In genomic region chr1:150759476-150760079, GRCm38 (mm10) we compare ENCODE assay signal across 8 mouse cellular contexts.
DNase-seq lines count a peak whose midpoint lies in the region; ATAC-seq and TF ChIP-seq lines count a peak whose summit lies in the region.

No protein-coding gene starts in this region.

- no peak overlapping the region for H3K9ac ChIP-seq in heart, embryonic 16.5 days (ENCODE audit: low read length)
- no peak overlapping the region for H3K9ac ChIP-seq in lung, postnatal 0 days (replicated peaks; ENCODE audit: low read depth)

- no peaks in the 10 kb centered on the region for H3K27me3 ChIP-seq in heart, embryonic 16.5 days (ENCODE audit: control insufficient read depth, insufficient read depth, low read length)
- H3K27me3 ChIP-seq in lung, postnatal 0 days (replicated peaks; ENCODE audit: insufficient read depth, low read length) = no peaks in the 10 kb centered on the region
- no peaks in the 10 kb centered on the region for H3K27me3 ChIP-seq in thymus, adult 2 months (ENCODE audit: control insufficient read depth, insufficient read depth, low read length)
- H3K27me3 ChIP-seq in hindbrain, embryonic 10.5 days (ENCODE audit: insufficient read depth, poor library complexity, severe bottlenecking) = no peaks in the 10 kb centered on the region

- TF ChIP-seq CTCF in gastrocnemius, adult 2 months (IDR thresholded peaks at IDR 0.05) = no peak
- no peak for TF ChIP-seq CTCF in lung, postnatal 0 days (IDR thresholded peaks at IDR 0.05)
- TF ChIP-seq CTCF in thymus, adult 2 months (IDR thresholded peaks at IDR 0.05; ENCODE audit: borderline replicate concordance, control insufficient read depth, extremely low read depth, insufficient read depth, low read length, poor library complexity) = no peak

- H3K36me3 ChIP-seq in heart, embryonic 16.5 days (ENCODE audit: control insufficient read depth, insufficient read depth) = peaks cover 3% of the 10 kb centered on the region; the same call in 1 of the 2 replicates
- H3K36me3 ChIP-seq in lung, postnatal 0 days (ENCODE audit: insufficient read depth, low read length) = no peaks in the 10 kb centered on the region
- H3K36me3 ChIP-seq in thymus, adult 2 months (ENCODE audit: control insufficient read depth, insufficient read depth, low read length) = no peaks in the 10 kb centered on the region
- no peaks in the 10 kb centered on the region for H3K36me3 ChIP-seq in hindbrain, embryonic 10.5 days

- no peak for TF ChIP-seq POLR2A in thymus, adult 2 months (IDR thresholded peaks at IDR 0.05; ENCODE audit: control insufficient read depth, extremely low read depth, insufficient read depth, low read length, poor library complexity)

- peak; percentile 90 for ATAC-seq in heart, embryonic 16.5 days (replicated peaks; ENCODE audit: extremely low read depth, insufficient read depth, low FRiP score)
- peak; percentile 85 for ATAC-seq in lung, postnatal 0 days

- 7% methylated on average over 2 of the region's 2 CpGs for WGBS in heart, embryonic 16.5 days
- 19% methylated on average over 2 of the region's 2 CpGs for WGBS in lung, postnatal 0 days
- 0% methylated on average over 2 of the region's 2 CpGs for WGBS in thymus, adult 2 months
- WGBS in hindbrain, embryonic 10.5 days = 85% methylated on average over 2 of the region's 2 CpGs

- no peak overlapping the region; the same call in 1 of the 2 replicates for H3K4me2 ChIP-seq in heart, embryonic 16.5 days (ENCODE audit: low read depth, low read length)
- H3K4me2 ChIP-seq in lung, postnatal 0 days (replicated peaks; ENCODE audit: low read depth, low read length) = no peak overlapping the region

- peaks cover 11% of the 10 kb centered on the region for H3K4me1 ChIP-seq in heart, embryonic 16.5 days (ENCODE audit: control insufficient read depth, insufficient read depth, low read length)
- peaks cover 7% of the 10 kb centered on the region; the same call in 1 of the 2 replicates for H3K4me1 ChIP-seq in lung, postnatal 0 days (ENCODE audit: insufficient read depth, low read depth, low read length)
- H3K4me1 ChIP-seq in thymus, adult 2 months (replicated peaks; ENCODE audit: control insufficient read depth, insufficient read depth, low read length) = no peaks in the 10 kb centered on the region
- H3K4me1 ChIP-seq in hindbrain, embryonic 10.5 days (replicated peaks) = no peaks in the 10 kb centered on the region

- no peaks in the 10 kb centered on the region for H3K9me3 ChIP-seq in heart, embryonic 16.5 days (replicated peaks; ENCODE audit: control insufficient read depth, low read length)
- no peaks in the 10 kb centered on the region for H3K9me3 ChIP-seq in lung, postnatal 0 days (ENCODE audit: low read length)
- no peaks in the 10 kb centered on the region for H3K9me3 ChIP-seq in hindbrain, embryonic 10.5 days

- peak; percentile 29 for DNase-seq in gastrocnemius, adult 2 months
- no peak for DNase-seq in gastrocnemius, postnatal 25 days
- peak; percentile 8 for DNase-seq in adrenal gland, postnatal 14 days
- peak; percentile 60 for DNase-seq in lung, postnatal 0 days (ENCODE audit: low spot score)
- no peak for DNase-seq in thymus, adult 2 months
- DNase-seq in hindbrain, embryonic 10.5 days (ENCODE audit: low spot score) = no peak
- DNase-seq in urinary bladder, adult 18-20 months (ENCODE audit: low spot score in 2 of 2) = no peak

- intact Hi-C loops in gastrocnemius, adult 2 months (cut with DNase I) = no loop called here

- H3K27ac ChIP-seq in gastrocnemius, adult 2 months = no peak overlapping the region
- peak overlapping the region; percentile 75 for H3K27ac ChIP-seq in heart, embryonic 16.5 days (ENCODE audit: low read length)
- no peak overlapping the region for H3K27ac ChIP-seq in lung, postnatal 0 days (ENCODE audit: low read length)
- no peak overlapping the region for H3K27ac ChIP-seq in thymus, adult 2 months (ENCODE audit: control insufficient read depth, insufficient read depth, low read length)
- no peak overlapping the region for H3K27ac ChIP-seq in hindbrain, embryonic 10.5 days

- peak; percentile 64; the same call in 1 of the 2 replicates for TF ChIP-seq EP300 in lung, postnatal 0 days (IDR thresholded peaks at IDR 0.05)

- H3K4me3 ChIP-seq in gastrocnemius, adult 2 months = no peak overlapping the region
- H3K4me3 ChIP-seq in heart, embryonic 16.5 days (ENCODE audit: low read length) = no peak overlapping the region
- H3K4me3 ChIP-seq in lung, postnatal 0 days (ENCODE audit: low read depth, low read length) = no peak overlapping the region
- H3K4me3 ChIP-seq in thymus, adult 2 months (ENCODE audit: control insufficient read depth, insufficient read depth, low read length) = no peak overlapping the region
- H3K4me3 ChIP-seq in hindbrain, embryonic 10.5 days = no peak overlapping the region

Comparison
In these comparisons a context has a peak if more than half of its experiments do, and no peak if none do; other contexts are left out.
1. DNase-seq: peak in gastrocnemius, adult 2 months (single experiment), adrenal gland, postnatal 14 days (single experiment) and lung, postnatal 0 days (single experiment); none in gastrocnemius, postnatal 25 days (single experiment), thymus, adult 2 months (single experiment), hindbrain, embryonic 10.5 days (single experiment) and urinary bladder, adult 18-20 months (0 of 2).